In the genomic region with DNA sequence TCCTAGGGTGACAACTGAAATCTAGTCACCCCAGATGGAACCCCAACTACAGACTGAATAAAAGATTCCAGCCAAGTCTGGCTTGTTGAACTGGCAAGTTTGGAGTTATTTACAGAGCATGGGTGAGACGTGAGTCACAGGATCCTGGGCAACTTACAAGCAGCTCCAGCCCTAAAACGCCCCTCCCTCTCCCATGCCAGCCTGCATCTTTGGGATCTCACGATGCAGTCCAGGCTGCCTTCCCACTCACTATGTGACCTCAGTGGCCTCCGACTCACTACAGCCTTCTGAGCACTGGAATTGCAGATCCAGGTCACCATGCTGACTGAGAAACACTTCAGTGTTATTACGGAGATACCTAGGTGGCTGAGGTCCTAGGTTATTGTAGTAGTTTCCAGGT, we compare ENCODE assay signal across 17 mouse cellular contexts.
DNase-seq lines count a peak whose midpoint lies in the region; ATAC-seq and TF ChIP-seq lines count a peak whose summit lies in the region.
"Had no signal": no experiment of that assay in that cellular context is flagged by ENCODE, and none has a peak within 500 bp of the region (broad histone marks: within the 10 kb centered on the region; RNA-seq: fewer than 3 reads in every experiment).

No protein-coding gene starts in this region.

- no peaks in the 10 kb centered on the region for H3K36me3 ChIP-seq in heart, embryonic 15.5 days
- H3K36me3 ChIP-seq: embryonic facial prominence, embryonic 12.5 days; forebrain, embryonic 12.5 days; hindbrain, embryonic 12.5 days had no signal

- H3K4me2 ChIP-seq in heart, embryonic 15.5 days, result no peak overlapping the region
- H3K4me2 ChIP-seq: embryonic facial prominence, embryonic 12.5 days; forebrain, embryonic 12.5 days; hindbrain, embryonic 12.5 days had no signal

- H3K27ac ChIP-seq in gastrocnemius, adult 2 months, result peak overlapping the region; percentile 75
- H3K27ac ChIP-seq in heart, embryonic 15.5 days, result peak overlapping the region; percentile 12; the same call in 1 of the 2 replicates
- H3K27ac ChIP-seq: embryonic facial prominence, embryonic 12.5 days; forebrain, embryonic 12.5 days; hindbrain, embryonic 12.5 days had no signal

- H3K9ac ChIP-seq in heart, embryonic 15.5 days, result no peak overlapping the region
- H3K9ac ChIP-seq: embryonic facial prominence, embryonic 12.5 days; forebrain, embryonic 12.5 days; hindbrain, embryonic 12.5 days had no signal

- intact Hi-C loops in gastrocnemius, adult 2 months (cut with DNase I), result no loop called here
- intact Hi-C loops in heart, postnatal 36 days (cut with DNase I), result loop anchor here (2.0 kb wide), 1 partner anchor 18 kb away; no protein-coding TSS in a partner anchor

- peaks cover 20% of the 10 kb centered on the region for H3K4me1 ChIP-seq in heart, embryonic 15.5 days (replicated peaks)

- ATAC-seq in heart, embryonic 15.5 days (replicated peaks; ENCODE audit: insufficient number of reproducible peaks, insufficient read depth, low FRiP score, low read depth), result 0 out of 2 replicates have a peak, but pooled peaks have one; percentile 10
- ATAC-seq: forebrain, embryonic 16.5 days; hindbrain, embryonic 16.5 days had no signal

- 50% methylated on average over 5 of the region's 5 CpGs for WGBS in heart, embryonic 15.5 days

- peak; percentile 32 for DNase-seq in gastrocnemius, adult 2 months
- no peak for DNase-seq in gastrocnemius, postnatal 4 days (ENCODE audit: low spot score in 2 of 2)
- DNase-seq in heart, postnatal 36 days, result no peak
- DNase-seq in brain, adult 2 months (ENCODE audit: low read depth, low spot score), result peak; percentile 55
- no peak for DNase-seq in kidney, adult 8-10 months
- DNase-seq: adrenal gland, adult 8-10 months; cerebellum, adult 11-12 months; cerebellum, adult 9-10 months; cerebellum, postnatal 25 days; kidney, adult 11 months had no signal

- no peaks in the 10 kb centered on the region for H3K9me3 ChIP-seq in heart, embryonic 15.5 days (replicated peaks)
- H3K9me3 ChIP-seq: embryonic facial prominence, embryonic 12.5 days; forebrain, embryonic 12.5 days; hindbrain, embryonic 12.5 days had no signal

- H3K27me3 ChIP-seq in heart, embryonic 15.5 days, result no peaks in the 10 kb centered on the region
- H3K27me3 ChIP-seq: CH12.LX; embryonic facial prominence, embryonic 12.5 days; forebrain, embryonic 12.5 days; hindbrain, embryonic 12.5 days had no signal

- H3K4me3 ChIP-seq in gastrocnemius, adult 2 months, result peak overlapping the region; percentile 7; the same call in 1 of the 2 replicates
- no peak overlapping the region for H3K4me3 ChIP-seq in heart, embryonic 15.5 days
- H3K4me3 ChIP-seq: embryonic facial prominence, embryonic 12.5 days; forebrain, embryonic 12.5 days; hindbrain, embryonic 12.5 days had no signal

- TF ChIP-seq CTCF in gastrocnemius, adult 2 months (IDR thresholded peaks at IDR 0.05), result no peak

Comparison
In these comparisons a context has a peak if more than half of its experiments do, and no peak if none do; other contexts are left out.
1. DNase-seq: peak in gastrocnemius, adult 2 months (single experiment) and brain, adult 2 months (single experiment); none in gastrocnemius, postnatal 4 days (0 of 2), heart, postnatal 36 days (0 of 2) and kidney, adult 8-10 months (0 of 2).